Mouse (Mus musculus) hindbrain, embryonic 15.5 days (tissue): Measurements from ENCODE around the gene Gm20388. TPM values are rescaled to one million over a fixed set of nuclear protein-coding genes. Genes with fewer than 3 reads are reported as not detected.

Experiments used
- ATAC-seq: fragments of 200-750 bp; cut with Nextera tagmentation; 2 replicates; pipeline ENCODE4 v1.8.0; 2017; ENCODE audit warnings: low read depth, moderate number of reproducible peaks, moderate TSS enrichment; ENCODE audit not compliant: low FRiP score
- H3K27ac ChIP-seq: fragments of 300-500 bp; sonication (generic); replicated peaks from 2 replicates; pipeline ENCODE4 v1.5.1; 2015; ENCODE audit warnings: mild to moderate bottlenecking, inconsistent platforms
- H3K27me3 ChIP-seq: fragments of 300-500 bp; sonication (generic); 2 replicates; pipeline ENCODE4 v1.6.1; 2015; ENCODE audit warnings: control low read depth, inconsistent platforms
- H3K36me3 ChIP-seq: fragments of 300-500 bp; sonication (generic); 2 replicates; pipeline ENCODE4 v1.6.1; 2015; ENCODE audit warnings: control low read depth, inconsistent platforms
- H3K4me1 ChIP-seq: fragments of 300-500 bp; sonication (generic); replicated peaks from 2 replicates; pipeline ENCODE4 v1.6.1; 2015; ENCODE audit warnings: control low read depth, inconsistent platforms
- H3K4me2 ChIP-seq: fragments of 300-500 bp; sonication (generic); 2 replicates; pipeline ENCODE4 v1.6.1; 2015; ENCODE audit warnings: moderate library complexity, mild to moderate bottlenecking, inconsistent platforms
- H3K4me3 ChIP-seq: fragments of 300-500 bp; sonication (generic); 2 replicates; pipeline ENCODE4 v1.5.1; 2015; ENCODE audit warnings: mild to moderate bottlenecking, inconsistent platforms
- H3K9ac ChIP-seq: fragments of 300-500 bp; sonication (generic); 2 replicates; pipeline ENCODE4 v1.6.1; 2015; ENCODE audit warnings: inconsistent platforms
- H3K9me3 ChIP-seq: fragments of 300-500 bp; sonication (generic); 2 replicates; pipeline ENCODE4 v1.6.1; 2016; ENCODE audit warnings: control low read depth, inconsistent platforms
- WGBS: fragments of 180-500 bp; shearing (Covaris S2); methylation state at CpG from one replicate; pipeline ENCODE4 v1.1.7; 2015; 5-methylcytosine and 5-hydroxymethylcytosine counted together
- polyA plus RNA-seq: library from polyadenylated mRNA; unstranded; fragments of >200 nt; fragmentation: Nextera tagmentation; extraction: Ambion mirVana; gene quantifications from 2 replicates; pipeline ENCODE4 v1.2.1, GENCODE M21; 2015

Gm20388 gene
- polyA plus RNA-seq, 1 experiment from 2014 or later = 5.4 TPM

DNA sequence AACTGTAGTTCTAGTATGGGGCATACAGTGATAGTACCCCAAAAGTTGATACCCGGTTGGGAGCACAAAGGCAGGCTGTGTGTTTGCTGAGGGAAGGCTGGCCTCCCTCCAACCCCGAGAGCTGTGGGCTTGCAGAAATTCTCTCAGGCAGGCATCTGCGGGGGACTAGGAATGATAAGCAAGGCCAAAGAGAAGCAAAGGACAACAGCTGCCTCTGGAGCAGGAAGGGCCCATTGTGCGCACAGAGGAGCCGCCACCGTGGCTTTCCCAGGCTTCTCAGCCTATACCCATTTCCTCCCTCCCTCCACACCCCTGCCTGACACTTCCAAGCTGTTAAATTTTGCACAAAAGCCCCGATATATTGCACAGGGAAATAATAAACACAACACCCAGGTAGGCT is 3423.2 kb downstream of the Gm20388 start:
- Histone ChIP-seq H3K27ac (peak overlapping the region; percentile 65), H3K4me3 (peak overlapping the region; percentile 91), H3K36me3 (no peaks in the 10 kb centered on the region), H3K4me1 (peaks cover 38% of the 10 kb centered on the region), H3K4me2 (peak overlapping the region; percentile 72), H3K27me3 (no peaks in the 10 kb centered on the region), H3K9me3 (no peaks in the 10 kb centered on the region), H3K9ac (peak overlapping the region; percentile 88)
- ATAC-seq = no peak
- WGBS = 6% methylated on average over 7 of the region's 7 CpGs

DNA sequence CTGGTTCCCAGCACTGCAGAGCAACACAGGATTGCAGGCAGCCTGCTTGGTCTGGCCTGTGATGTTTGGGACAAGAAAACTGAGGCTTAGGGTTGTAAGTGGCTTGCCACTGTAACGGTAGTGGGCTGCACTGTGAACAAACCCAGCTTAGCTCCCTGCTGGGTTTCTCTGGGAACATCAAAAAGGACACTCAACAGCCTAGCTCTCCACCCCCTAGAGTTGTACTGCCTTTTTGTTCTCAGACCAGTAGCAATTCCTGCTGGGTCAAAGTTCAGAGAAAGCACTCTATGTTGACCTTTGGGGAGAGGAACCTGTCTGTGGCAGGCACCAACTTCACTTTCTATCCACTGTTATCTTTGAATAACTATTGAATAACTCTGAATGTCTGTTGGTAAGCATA is 3423.8 kb downstream of the Gm20388 start:
- H3K27me3 ChIP-seq = no peaks in the 10 kb centered on the region
- 6% methylated on average over 1 of the region's 1 CpGs for WGBS
- no peaks in the 10 kb centered on the region for H3K36me3 ChIP-seq

DNA sequence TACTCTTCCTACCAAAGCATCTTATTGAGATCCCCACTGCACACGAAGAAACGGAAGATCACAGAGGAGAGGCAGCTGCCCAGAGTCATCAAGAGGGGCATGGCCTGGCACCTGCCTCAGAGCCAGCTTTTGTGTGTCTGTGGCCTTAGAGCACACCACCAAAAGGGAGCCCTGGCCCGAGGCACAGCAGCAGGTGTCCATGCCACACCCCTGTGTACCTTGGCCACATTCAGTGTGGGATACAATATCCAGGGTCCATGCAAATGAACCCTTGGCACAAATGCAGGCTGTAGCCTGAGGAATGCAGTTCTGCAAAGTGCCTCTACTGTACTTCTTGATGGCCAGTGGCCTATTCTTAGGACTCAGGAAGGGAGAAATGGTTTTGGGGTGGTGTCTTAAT is 3426.8 kb downstream of the Gm20388 start:
- peaks cover 25% of the 10 kb centered on the region for H3K4me1 ChIP-seq
- H3K27ac ChIP-seq = no peak overlapping the region
- H3K27me3 ChIP-seq = no peaks in the 10 kb centered on the region
- no peak for ATAC-seq
- no peak overlapping the region for H3K4me3 ChIP-seq
- H3K36me3 ChIP-seq = 0 out of 2 replicates have a peak, but pooled peaks cover 3% of the 10 kb centered on the region
- H3K4me2 ChIP-seq = no peak overlapping the region
- WGBS = 88% methylated on average over 3 of the region's 3 CpGs
- H3K9me3 ChIP-seq = no peaks in the 10 kb centered on the region
- no peak overlapping the region for H3K9ac ChIP-seq

More for the DNA sequence above, 3423.8 kb downstream of the Gm20388 start:
- peak overlapping the region; percentile 72 for H3K4me2 ChIP-seq
- H3K9me3 ChIP-seq = no peaks in the 10 kb centered on the region
- H3K27ac ChIP-seq = peak overlapping the region; percentile 65
- peak overlapping the region; percentile 91 for H3K4me3 ChIP-seq
- H3K4me1 ChIP-seq = peaks cover 38% of the 10 kb centered on the region
- no peak for ATAC-seq
- H3K9ac ChIP-seq = peak overlapping the region; percentile 88

DNA sequence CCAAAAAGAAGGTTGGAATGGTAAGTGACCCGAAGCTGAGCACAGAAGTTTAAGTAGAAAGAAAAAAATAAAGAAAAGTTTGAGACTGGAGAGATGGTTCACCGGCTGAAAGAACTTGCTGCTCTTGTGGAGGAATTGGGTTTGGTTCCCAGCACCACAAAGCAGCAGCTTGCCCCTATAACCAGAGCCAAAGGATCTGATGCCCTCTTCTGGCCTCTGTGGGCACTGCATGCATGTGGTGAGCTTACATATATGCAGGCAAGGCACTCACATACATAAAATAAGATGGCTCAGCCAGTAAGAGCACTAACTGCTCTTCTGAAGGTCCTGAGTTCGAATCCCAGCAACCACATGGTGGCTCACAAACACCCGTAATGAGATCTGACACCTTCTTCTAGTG is 3429.4 kb downstream of the Gm20388 start:
- 99% methylated on average over 4 of the region's 4 CpGs for WGBS
- no peak for ATAC-seq

DNA sequence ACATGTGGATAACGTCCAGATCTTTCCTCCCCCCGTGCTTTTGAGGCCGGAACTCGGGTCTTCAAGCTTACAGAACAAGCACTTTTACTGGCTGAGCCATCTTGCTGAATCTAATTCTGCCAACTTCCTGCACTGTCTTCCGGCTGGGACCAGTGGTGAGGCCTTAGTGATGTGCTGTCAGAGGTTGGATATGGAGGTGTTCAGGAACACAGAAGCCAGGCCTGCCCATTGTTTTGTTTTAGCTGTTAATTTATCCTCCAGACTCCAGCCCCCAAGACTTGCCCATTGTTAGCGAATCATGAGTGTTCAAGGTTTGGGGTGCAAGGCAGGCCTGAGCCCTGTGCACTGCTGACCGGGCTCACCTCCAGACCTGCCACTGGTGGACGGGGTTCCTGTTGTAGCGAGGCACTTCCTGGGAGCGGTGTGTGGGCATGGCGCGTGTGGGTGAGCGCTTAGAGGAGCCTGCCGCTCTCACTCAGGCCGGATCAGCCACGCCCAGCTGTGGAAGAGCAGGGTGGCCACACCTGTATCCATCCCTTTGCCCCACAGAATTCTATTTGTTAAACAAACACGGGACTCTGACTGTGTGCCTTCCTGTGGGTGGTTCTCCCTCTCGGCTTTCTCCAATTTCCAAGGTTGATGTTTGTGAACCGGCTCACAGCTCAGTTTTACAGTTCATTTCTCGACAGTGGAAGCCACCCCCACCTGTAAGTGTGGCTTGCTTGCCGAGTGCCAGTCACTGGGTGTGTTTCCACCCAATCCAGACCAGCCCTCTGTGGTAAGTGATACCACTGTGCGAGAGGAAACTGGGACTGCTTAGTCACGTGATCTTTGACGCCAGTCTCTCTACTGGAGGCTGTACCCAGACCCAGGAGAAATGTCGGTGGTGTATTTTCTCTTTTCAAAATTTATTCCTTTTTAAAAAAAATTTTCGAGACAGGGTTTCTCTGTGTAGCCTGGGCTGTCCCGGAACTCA is 3430.7 kb downstream of the Gm20388 start:
- Histone ChIP-seq H3K27ac (no peak overlapping the region), H3K27me3 (no peaks in the 10 kb centered on the region), H3K9ac (no peak overlapping the region), H3K4me3 (no peak overlapping the region), H3K36me3 (0 out of 2 replicates have a peak, but pooled peaks cover 3% of the 10 kb centered on the region), H3K4me2 (no peak overlapping the region), H3K4me1 (0 out of 2 replicates have a peak, but pooled peaks cover 2% of the 10 kb centered on the region), H3K9me3 (no peaks in the 10 kb centered on the region)
- ATAC-seq = no peak; the same call in 1 of the 2 replicates
- WGBS = 92% methylated on average over 27 of the region's 27 CpGs

More for the DNA sequence above, 3429.4 kb downstream of the Gm20388 start:
- H3K9ac ChIP-seq = no peak overlapping the region
- no peaks in the 10 kb centered on the region for H3K9me3 ChIP-seq
- H3K27me3 ChIP-seq = no peaks in the 10 kb centered on the region
- H3K4me3 ChIP-seq = no peak overlapping the region
- no peak overlapping the region for H3K4me2 ChIP-seq
- H3K36me3 ChIP-seq = 0 out of 2 replicates have a peak, but pooled peaks cover 3% of the 10 kb centered on the region
- no peak overlapping the region for H3K27ac ChIP-seq
- H3K4me1 ChIP-seq = peaks cover 10% of the 10 kb centered on the region

DNA sequence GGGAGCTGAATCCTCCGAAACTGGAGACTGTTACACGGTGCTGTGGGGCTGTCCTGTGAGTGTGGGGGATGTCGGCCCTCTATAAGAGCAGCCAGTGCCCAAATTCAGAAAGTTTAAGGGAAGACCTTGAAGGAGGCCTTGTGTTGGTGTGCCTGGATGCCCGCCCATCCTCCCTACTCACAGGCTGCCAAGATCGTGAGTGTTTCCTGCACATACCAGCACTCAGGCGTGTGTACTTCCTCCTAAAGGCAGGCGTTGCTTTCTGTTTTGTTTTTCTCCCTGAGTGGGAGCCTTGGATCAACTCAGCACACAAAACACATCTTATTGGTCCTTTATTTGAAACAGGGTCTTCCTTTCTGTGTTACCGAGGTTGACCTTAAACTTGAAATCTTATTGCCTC is 3431.6 kb downstream of the Gm20388 start:
- no peak overlapping the region for H3K4me2 ChIP-seq
- H3K36me3 ChIP-seq = 0 out of 2 replicates have a peak, but pooled peaks cover 3% of the 10 kb centered on the region
- no peak for ATAC-seq
- no peak overlapping the region for H3K4me3 ChIP-seq
- WGBS = 85% methylated on average over 8 of the region's 8 CpGs
- H3K27ac ChIP-seq = no peak overlapping the region
- no peak overlapping the region for H3K9ac ChIP-seq
- H3K4me1 ChIP-seq = no peaks in the 10 kb centered on the region
- no peaks in the 10 kb centered on the region for H3K9me3 ChIP-seq
- no peaks in the 10 kb centered on the region for H3K27me3 ChIP-seq

DNA sequence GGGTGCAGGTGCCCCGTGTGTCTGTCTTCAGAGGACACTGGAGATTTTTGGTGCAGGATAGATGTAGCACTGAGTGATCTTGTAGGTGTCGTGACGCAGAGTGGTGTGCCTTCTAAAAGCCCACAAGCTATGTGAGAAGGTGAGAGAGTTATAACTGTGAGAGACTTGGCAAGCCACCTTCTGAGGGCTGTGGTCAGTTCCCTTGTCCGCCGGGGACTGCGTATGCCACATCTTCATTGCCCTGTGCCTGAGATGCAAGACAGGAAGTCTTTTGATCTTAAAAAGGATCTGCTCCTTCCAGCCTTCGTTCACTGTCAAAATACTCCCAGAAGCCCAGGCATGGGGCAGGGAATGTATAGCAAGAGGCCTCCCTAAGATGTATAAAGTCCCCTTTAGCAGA is 3432.3 kb downstream of the Gm20388 start:
- ATAC-seq = no peak
- no peak overlapping the region for H3K4me3 ChIP-seq

DNA sequence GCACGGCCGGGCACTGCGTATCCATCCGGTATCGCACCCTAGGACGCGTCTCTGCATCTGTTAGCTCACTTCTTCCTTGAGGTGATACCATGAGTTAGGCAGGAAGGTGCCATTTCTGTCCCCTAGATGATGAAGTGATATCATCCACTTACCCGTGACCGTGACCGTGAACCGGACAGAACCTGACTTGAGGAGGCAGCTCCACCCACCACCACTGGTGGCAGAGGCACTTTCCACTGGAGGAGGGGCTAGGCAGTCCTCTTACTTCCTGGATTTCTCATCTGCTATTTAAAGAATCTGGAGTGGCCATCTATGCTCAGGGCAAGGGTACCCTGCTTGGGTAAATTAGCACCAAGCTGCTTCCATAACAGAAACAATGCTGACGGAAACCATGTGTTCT is 3432.8 kb downstream of the Gm20388 start:
- Histone ChIP-seq H3K27me3 (no peaks in the 10 kb centered on the region), H3K9ac (no peak overlapping the region), H3K4me2 (no peak overlapping the region), H3K9me3 (no peaks in the 10 kb centered on the region), H3K4me1 (0 out of 2 replicates have a peak, but pooled peaks cover under 1% of the 10 kb centered on the region), H3K36me3 (0 out of 2 replicates have a peak, but pooled peaks cover 3% of the 10 kb centered on the region), H3K27ac (no peak overlapping the region), H3K4me3 (no peak overlapping the region)
- ATAC-seq = no peak
- WGBS = 85% methylated on average over 12 of the region's 12 CpGs

More for the DNA sequence above, 3432.3 kb downstream of the Gm20388 start:
- no peak overlapping the region for H3K4me2 ChIP-seq
- no peaks in the 10 kb centered on the region for H3K27me3 ChIP-seq
- no peaks in the 10 kb centered on the region for H3K9me3 ChIP-seq
- no peak overlapping the region for H3K9ac ChIP-seq
- no peak overlapping the region for H3K27ac ChIP-seq
- 85% methylated on average over 7 of the region's 7 CpGs for WGBS
- no peaks in the 10 kb centered on the region for H3K4me1 ChIP-seq
- 0 out of 2 replicates have a peak, but pooled peaks cover 3% of the 10 kb centered on the region for H3K36me3 ChIP-seq

DNA sequence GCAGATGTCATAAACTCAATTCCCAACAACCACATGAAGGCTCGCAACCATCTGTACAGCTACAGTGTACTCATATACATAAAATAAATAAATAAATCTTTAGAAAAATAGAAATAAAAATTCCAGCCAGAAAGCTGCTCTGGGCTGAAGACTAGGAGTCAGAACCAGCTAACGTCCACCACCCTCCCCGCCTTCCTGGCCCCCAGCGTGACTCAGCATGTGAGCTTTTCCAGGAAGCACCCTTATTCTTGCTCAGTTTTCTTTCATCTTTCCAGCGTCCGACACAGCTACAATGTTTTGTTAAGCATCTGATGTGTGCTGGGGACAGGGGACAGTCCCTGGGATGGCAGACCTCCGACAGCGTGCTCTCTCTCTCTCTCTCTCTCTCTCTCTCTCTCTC is 3434.5 kb downstream of the Gm20388 start:
- no peak overlapping the region for H3K27ac ChIP-seq
- no peak overlapping the region for H3K9ac ChIP-seq
- no peak for ATAC-seq
- H3K4me2 ChIP-seq = no peak overlapping the region
- H3K36me3 ChIP-seq = peaks cover 1% of the 10 kb centered on the region; the same call in 1 of the 2 replicates
- H3K4me1 ChIP-seq = 0 out of 2 replicates have a peak, but pooled peaks cover 6% of the 10 kb centered on the region
- 91% methylated on average over 8 of the region's 8 CpGs for WGBS
- H3K27me3 ChIP-seq = no peaks in the 10 kb centered on the region
- no peaks in the 10 kb centered on the region for H3K9me3 ChIP-seq
- no peak overlapping the region for H3K4me3 ChIP-seq

DNA sequence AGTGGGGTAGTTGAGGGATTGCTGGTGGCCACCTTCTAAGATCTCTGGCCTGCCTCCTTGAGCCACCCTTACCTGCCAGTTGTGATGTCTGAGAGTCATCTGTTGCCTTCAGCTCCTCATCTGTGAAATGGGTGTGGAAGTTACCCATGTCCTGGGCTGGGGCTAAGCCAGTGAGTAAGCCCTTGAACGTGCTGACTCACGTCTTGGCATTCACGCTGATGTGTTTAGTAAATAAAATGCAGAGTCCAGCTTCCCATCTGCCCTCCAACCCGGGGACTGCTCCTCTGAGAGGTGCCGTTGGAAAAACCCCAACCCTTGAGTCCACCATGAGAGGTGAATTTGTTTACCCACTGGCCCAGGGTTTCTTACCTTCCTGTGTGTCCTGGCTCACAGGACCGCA is 3435.2 kb downstream of the Gm20388 start:
- WGBS = 92% methylated on average over 6 of the region's 6 CpGs
- Histone ChIP-seq H3K36me3 (no peaks in the 10 kb centered on the region; the same call in 1 of the 2 replicates), H3K27ac (no peak overlapping the region)

DNA sequence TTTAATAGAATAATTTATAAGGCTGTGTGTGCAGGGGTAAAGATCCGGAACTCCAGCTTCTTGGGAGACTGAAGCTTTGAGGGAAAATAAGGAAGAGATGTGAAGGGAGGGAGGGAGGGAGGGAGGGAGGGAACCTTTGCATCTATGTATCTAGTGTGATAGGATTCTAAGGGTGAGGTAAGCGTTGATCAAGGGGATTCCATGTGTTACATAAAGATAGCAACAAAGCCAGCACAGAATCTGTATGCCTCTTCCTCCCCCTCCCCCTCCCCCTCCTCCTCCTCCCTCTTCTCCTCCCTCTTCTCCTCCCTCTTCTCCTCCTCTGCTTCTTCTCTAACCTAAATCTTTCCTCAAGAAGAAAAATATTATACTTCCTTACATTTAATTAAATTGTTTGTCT is 3436.7 kb downstream of the Gm20388 start:
- 89% methylated on average over 2 of the region's 2 CpGs for WGBS
- 0 out of 2 replicates have a peak, but pooled peaks cover 6% of the 10 kb centered on the region for H3K4me1 ChIP-seq
- no peak for ATAC-seq
- no peaks in the 10 kb centered on the region for H3K9me3 ChIP-seq
- no peak overlapping the region for H3K9ac ChIP-seq
- no peak overlapping the region for H3K4me3 ChIP-seq
- no peak overlapping the region for H3K27ac ChIP-seq
- H3K36me3 ChIP-seq = no peaks in the 10 kb centered on the region; the same call in 1 of the 2 replicates
- no peaks in the 10 kb centered on the region for H3K27me3 ChIP-seq
- no peak overlapping the region for H3K4me2 ChIP-seq

More for the DNA sequence above, 3435.2 kb downstream of the Gm20388 start:
- H3K4me1 ChIP-seq = 0 out of 2 replicates have a peak, but pooled peaks cover 6% of the 10 kb centered on the region
- H3K27me3 ChIP-seq = no peaks in the 10 kb centered on the region
- H3K9ac ChIP-seq = no peak overlapping the region
- no peak for ATAC-seq
- no peak overlapping the region for H3K4me3 ChIP-seq
- no peaks in the 10 kb centered on the region for H3K9me3 ChIP-seq
- H3K4me2 ChIP-seq = no peak overlapping the region
